Mouse (Mus musculus) embryonic fibroblast, embryonic 13.5 days (primary cell): ENCODE measurements around the gene Thbs3.

Experiments
- CTCF ChIP-seq: IDR thresholded peaks from 2 replicates; pipeline ENCODE4 v1.5.1; 2011; ENCODE audit warnings: mild to moderate bottlenecking, control low read depth, low read length, moderate library complexity, borderline replicate concordance; ENCODE audit not compliant: insufficient read depth
- POLR2A ChIP-seq: IDR thresholded peaks from 2 replicates; pipeline ENCODE4 v1.6.1; 2011; ENCODE audit warnings: low read depth, mild to moderate bottlenecking, control low read depth, low read length, moderate library complexity

DNA sequence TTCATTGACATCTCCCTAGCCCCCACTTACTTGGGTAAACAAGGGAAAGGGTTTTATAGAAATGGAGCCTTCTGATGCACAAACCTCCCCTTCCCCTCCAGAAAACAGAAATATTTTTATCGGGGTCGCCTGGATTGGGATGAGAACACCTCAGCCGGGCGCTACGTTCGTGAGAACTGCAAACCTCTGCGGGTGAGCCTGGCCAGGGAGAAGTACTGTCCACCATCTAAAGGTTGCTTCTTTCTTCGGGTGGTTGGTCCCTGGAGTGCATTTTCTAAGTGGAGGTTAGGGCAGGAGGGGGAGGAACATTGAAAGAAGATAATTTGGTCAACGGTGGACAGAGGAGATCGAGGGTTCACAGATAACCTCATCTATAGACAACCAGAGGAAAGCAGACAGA lies 39.4 kb upstream of the Thbs3 start:
- TF ChIP-seq CTCF (no peak), POLR2A (no peak)
